Mouse (Mus musculus) cerebellum, adult 9-10 months (tissue): ENCODE results near the gene Wwc1.

Experiments used
- DNase-seq: peaks from one replicate; pipeline ENCODE4 v3.0.0; 2022

Wwc1 gene

GRCm38 (mm10) chr11:35972270-35972931, 7.9 kb downstream of the Wwc1 start:
- no peak for DNase-seq

- DNase-seq: no peak
These were observed 9.3 kb downstream of the Wwc1 start for GRCm38 (mm10) chr11:35970806-35971705.

GRCm38 (mm10) chr11:35968291-35968690, 12.0 kb downstream of the Wwc1 start:
- DNase-seq: no peak

GRCm38 (mm10) chr11:35963981-35964549, 16.3 kb downstream of the Wwc1 start:
- no peak for DNase-seq

GRCm38 (mm10) chr11:35963554-35963953, 16.8 kb downstream of the Wwc1 start:
- no peak for DNase-seq

- no peak for DNase-seq
These were observed 17.9 kb downstream of the Wwc1 start for GRCm38 (mm10) chr11:35962431-35962830.

GRCm38 (mm10) chr11:35959270-35959669, 21.1 kb downstream of the Wwc1 start:
- DNase-seq: no peak

GRCm38 (mm10) chr11:35955572-35955971, 24.8 kb downstream of the Wwc1 start:
- no peak for DNase-seq

- DNase-seq: no peak
These were observed 27.1 kb downstream of the Wwc1 start for GRCm38 (mm10) chr11:35953179-35953578.

GRCm38 (mm10) chr11:35951727-35952065, 28.6 kb downstream of the Wwc1 start:
- no peak for DNase-seq

- no peak for DNase-seq
These were observed 29.1 kb downstream of the Wwc1 start for GRCm38 (mm10) chr11:35951058-35951726.

GRCm38 (mm10) chr11:35950466-35950865, 29.9 kb downstream of the Wwc1 start:
- DNase-seq: no peak

- no peak for DNase-seq
These were observed 30.3 kb downstream of the Wwc1 start for GRCm38 (mm10) chr11:35950011-35950410.

- no peak for DNase-seq
These were observed 31.9 kb downstream of the Wwc1 start for GRCm38 (mm10) chr11:35948457-35948881.

- no peak for DNase-seq
These were observed 32.4 kb downstream of the Wwc1 start for GRCm38 (mm10) chr11:35947944-35948343.

GRCm38 (mm10) chr11:35945187-35945586, 35.1 kb downstream of the Wwc1 start:
- DNase-seq: no peak

- DNase-seq: no peak
These were observed 38.7 kb downstream of the Wwc1 start for GRCm38 (mm10) chr11:35941641-35942040.

GRCm38 (mm10) chr11:35941064-35941463, 39.3 kb downstream of the Wwc1 start:
- no peak for DNase-seq

- DNase-seq: no peak
These were observed 41.4 kb downstream of the Wwc1 start for GRCm38 (mm10) chr11:35938790-35939385.

- no peak for DNase-seq
These were observed 44.7 kb downstream of the Wwc1 start for GRCm38 (mm10) chr11:35935645-35936044.

- DNase-seq: no peak
These were observed 45.2 kb downstream of the Wwc1 start for GRCm38 (mm10) chr11:35935133-35935532.

- peak; percentile 21 for DNase-seq
These were observed 46.8 kb downstream of the Wwc1 start for GRCm38 (mm10) chr11:35933402-35934085.
